Mouse (Mus musculus): ENCODE results near the gene Aurkc. TPM values are rescaled to one million over a fixed set of nuclear protein-coding genes. Genes with fewer than 3 reads are reported as not detected.
"Not testable (repeated sequence)": the region's sequence is repeated elsewhere in the genome, so short reads cannot be mapped to it uniquely, and the experiment has no call there.

Gene Aurkc
- not detected in 2 replicates for total RNA-seq (2014; rRNA removed)
- polyA plus RNA-seq (2012; rRNA removed) = not detected in 2 replicates

GRCm38 (mm10) chr7:6995251-6995650 is at the start of gene Aurkc:
TSS of gene Aurkc (plus strand) at chr7:6995300.
- not testable (repeated sequence) for H3K27ac ChIP-seq (replicated peaks; ENCODE audit: insufficient read depth, low read depth, low read length); H3K36me3 ChIP-seq (ENCODE audit: control insufficient read depth, insufficient read depth, low read length); H3K79me2 ChIP-seq (ENCODE audit: control insufficient read depth, insufficient read depth, low read length); H3K4me1 ChIP-seq (ENCODE audit: control insufficient read depth, insufficient read depth, low read length); H3K27me3 ChIP-seq (ENCODE audit: control insufficient read depth, insufficient read depth, low read length); H3K9ac ChIP-seq (ENCODE audit: low read depth, low read length); DNase-seq (ENCODE audit: extremely low read depth, low read depth, low spot score); H3K4me3 ChIP-seq (ENCODE audit: insufficient read depth, low read depth, low read length)
- WGBS = 66% methylated on average over 11 of the region's 11 CpGs

DNA sequence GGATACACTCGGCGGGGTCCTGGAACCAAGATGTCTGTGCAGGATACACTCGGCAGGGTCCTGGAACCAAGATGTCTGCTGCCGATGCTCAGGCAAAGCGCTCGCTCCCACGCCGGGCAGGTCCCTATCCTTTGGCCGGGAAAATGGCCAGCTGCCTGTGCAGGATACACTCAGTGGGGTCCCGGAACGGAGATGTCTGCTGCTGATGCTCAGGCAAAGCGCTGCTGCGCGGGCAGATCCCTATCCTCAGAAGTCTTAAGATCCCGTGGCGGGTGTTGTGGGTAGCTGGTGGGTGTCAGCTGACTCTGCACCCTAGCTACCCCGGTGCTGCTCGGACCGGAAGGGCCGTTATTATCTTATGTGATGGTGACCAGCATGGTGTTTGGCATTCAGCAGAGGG is 47.0 kb upstream of the Aurkc start:
- not testable (repeated sequence) for H3K27me3 ChIP-seq (ENCODE audit: control insufficient read depth, insufficient read depth, low read length); DNase-seq (ENCODE audit: extremely low read depth, low read depth, low spot score); H3K79me2 ChIP-seq (ENCODE audit: control insufficient read depth, insufficient read depth, low read length); H3K9ac ChIP-seq (ENCODE audit: low read depth, low read length); H3K4me3 ChIP-seq (ENCODE audit: insufficient read depth, low read depth, low read length); H3K36me3 ChIP-seq (ENCODE audit: control insufficient read depth, insufficient read depth, low read length); H3K27ac ChIP-seq (replicated peaks; ENCODE audit: insufficient read depth, low read depth, low read length); H3K4me1 ChIP-seq (ENCODE audit: control insufficient read depth, insufficient read depth, low read length)
- WGBS = 94% methylated on average over 20 of the region's 20 CpGs

DNA sequence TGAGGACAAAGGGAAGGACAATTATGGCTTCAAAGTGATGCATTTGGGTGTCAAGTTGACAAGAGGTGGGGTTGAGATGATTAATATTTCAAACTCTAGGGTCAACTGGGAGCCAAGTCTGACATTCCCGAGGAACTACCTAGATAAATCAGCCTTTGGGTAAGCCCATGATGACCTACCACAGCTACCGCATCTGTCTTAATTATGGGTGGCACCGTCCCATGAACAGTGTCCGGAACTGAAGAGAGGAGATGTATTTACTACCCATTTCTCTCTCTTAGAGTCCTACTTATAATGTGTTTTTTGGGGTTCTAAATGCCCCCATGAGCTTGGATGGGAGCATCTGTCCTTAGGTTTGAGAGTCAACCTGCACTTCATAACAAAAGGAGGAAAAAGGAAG is 38.5 kb upstream of the Aurkc start:
- no peaks in the 10 kb centered on the region for H3K36me3 ChIP-seq (ENCODE audit: control insufficient read depth, insufficient read depth, low read length)
- DNase-seq (ENCODE audit: extremely low read depth, low read depth, low spot score) = no peak
- H3K27ac ChIP-seq (replicated peaks; ENCODE audit: insufficient read depth, low read depth, low read length) = no peak overlapping the region
- no peaks in the 10 kb centered on the region for H3K27me3 ChIP-seq (ENCODE audit: control insufficient read depth, insufficient read depth, low read length)
- no peak overlapping the region for H3K4me3 ChIP-seq (ENCODE audit: insufficient read depth, low read depth, low read length)
- no peak for TF ChIP-seq CTCF (IDR thresholded peaks at IDR 0.05; ENCODE audit: low read depth, low read length)
- no peak for TF ChIP-seq POLR2A (IDR thresholded peaks at IDR 0.05; ENCODE audit: extremely low read depth, insufficient read depth, low read length)
- H3K79me2 ChIP-seq (ENCODE audit: control insufficient read depth, insufficient read depth, low read length) = no peaks in the 10 kb centered on the region
- H3K4me1 ChIP-seq (ENCODE audit: control insufficient read depth, insufficient read depth, low read length) = no peaks in the 10 kb centered on the region
- no peak overlapping the region for H3K9ac ChIP-seq (ENCODE audit: low read depth, low read length)
- whole genome bisulfite sequencing = 85% methylated on average over 4 of the region's 4 CpGs

DNA sequence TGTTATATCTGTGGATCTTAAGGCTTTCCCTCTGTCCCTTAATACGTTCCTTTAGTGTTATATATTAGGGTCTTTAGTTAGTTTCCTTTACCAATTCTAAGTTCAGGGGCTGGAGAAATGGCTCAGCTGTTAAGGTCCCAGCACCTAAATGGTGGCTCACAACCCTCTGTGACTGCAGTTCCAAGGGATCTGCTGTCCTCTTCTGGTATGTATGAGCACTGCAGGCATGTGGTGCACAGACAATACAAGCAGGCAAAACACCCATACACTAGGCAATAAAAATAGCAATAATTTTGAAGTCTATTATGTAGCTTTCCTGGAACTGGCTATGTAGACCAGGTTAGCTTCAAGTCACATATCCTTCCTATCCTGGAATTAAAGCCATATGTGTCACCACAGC is 36.5 kb upstream of the Aurkc start:
- Histone ChIP-seq H3K4me3 (ENCODE audit: insufficient read depth, low read depth, low read length) (no peak overlapping the region), H3K27me3 (ENCODE audit: control insufficient read depth, insufficient read depth, low read length) (no peaks in the 10 kb centered on the region), H3K4me1 (ENCODE audit: control insufficient read depth, insufficient read depth, low read length) (no peaks in the 10 kb centered on the region), H3K27ac (replicated peaks; ENCODE audit: insufficient read depth, low read depth, low read length) (no peak overlapping the region), H3K9ac (ENCODE audit: low read depth, low read length) (no peak overlapping the region), H3K79me2 (ENCODE audit: control insufficient read depth, insufficient read depth, low read length) (no peaks in the 10 kb centered on the region), H3K36me3 (ENCODE audit: control insufficient read depth, insufficient read depth, low read length) (no peaks in the 10 kb centered on the region)
- TF ChIP-seq POLR2A (IDR thresholded peaks at IDR 0.05; ENCODE audit: extremely low read depth, insufficient read depth, low read length) (no peak), CTCF (IDR thresholded peaks at IDR 0.05; ENCODE audit: low read depth, low read length) (no peak)
- 85% methylated on average over 1 of the region's 1 CpGs for WGBS
- no peak for DNase-seq (ENCODE audit: extremely low read depth, low read depth, low spot score)

- WGBS = 79% methylated on average over 1 of the region's 1 CpGs
- Histone ChIP-seq H3K27ac (replicated peaks; ENCODE audit: insufficient read depth, low read depth, low read length) (no peak overlapping the region), H3K4me3 (ENCODE audit: insufficient read depth, low read depth, low read length) (no peak overlapping the region), H3K9ac (ENCODE audit: low read depth, low read length) (no peak overlapping the region), H3K36me3 (ENCODE audit: control insufficient read depth, insufficient read depth, low read length) (no peaks in the 10 kb centered on the region), H3K27me3 (ENCODE audit: control insufficient read depth, insufficient read depth, low read length) (no peaks in the 10 kb centered on the region), H3K4me1 (ENCODE audit: control insufficient read depth, insufficient read depth, low read length) (no peaks in the 10 kb centered on the region), H3K79me2 (ENCODE audit: control insufficient read depth, insufficient read depth, low read length) (no peaks in the 10 kb centered on the region)
- no peak for DNase-seq (ENCODE audit: extremely low read depth, low read depth, low spot score)
- TF ChIP-seq CTCF (IDR thresholded peaks at IDR 0.05; ENCODE audit: low read depth, low read length) (no peak), POLR2A (IDR thresholded peaks at IDR 0.05; ENCODE audit: extremely low read depth, insufficient read depth, low read length) (no peak)
These were observed 21.5 kb upstream of the Aurkc start for GRCm38 (mm10) chr7:6973566-6973965.

DNA sequence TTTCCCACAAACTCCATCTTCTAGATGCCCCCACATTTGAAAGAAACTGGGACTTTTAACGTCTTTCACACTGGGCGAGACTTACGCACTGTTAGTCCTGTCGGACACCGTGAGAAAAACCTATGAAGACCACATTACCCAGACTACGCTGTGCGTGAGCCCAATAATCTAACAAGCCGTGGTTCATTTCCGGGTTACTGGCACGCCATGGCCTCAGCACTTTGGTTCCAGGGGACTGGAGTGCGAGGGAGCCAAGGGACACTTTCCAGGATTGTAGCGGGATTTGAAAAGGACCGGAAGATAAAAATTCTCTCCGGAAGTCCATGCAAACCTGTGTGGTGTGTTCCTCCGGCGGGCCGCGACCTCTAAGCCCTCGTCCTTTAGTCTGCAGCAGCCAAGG is 18.2 kb upstream of the Aurkc start:
- TF ChIP-seq CTCF (IDR thresholded peaks at IDR 0.05; ENCODE audit: low read depth, low read length) = no peak
- no peak for TF ChIP-seq POLR2A (IDR thresholded peaks at IDR 0.05; ENCODE audit: extremely low read depth, insufficient read depth, low read length)
- H3K27me3 ChIP-seq (ENCODE audit: control insufficient read depth, insufficient read depth, low read length) = no peaks in the 10 kb centered on the region
- no peak overlapping the region for H3K4me3 ChIP-seq (ENCODE audit: insufficient read depth, low read depth, low read length)
- no peaks in the 10 kb centered on the region for H3K79me2 ChIP-seq (ENCODE audit: control insufficient read depth, insufficient read depth, low read length)
- H3K27ac ChIP-seq (replicated peaks; ENCODE audit: insufficient read depth, low read depth, low read length) = no peak overlapping the region
- H3K4me1 ChIP-seq (ENCODE audit: control insufficient read depth, insufficient read depth, low read length) = no peaks in the 10 kb centered on the region
- 92% methylated on average over 19 of the region's 19 CpGs for WGBS
- no peak overlapping the region for H3K9ac ChIP-seq (ENCODE audit: low read depth, low read length)
- no peak for DNase-seq (ENCODE audit: extremely low read depth, low read depth, low spot score)
- H3K36me3 ChIP-seq (ENCODE audit: control insufficient read depth, insufficient read depth, low read length) = no peaks in the 10 kb centered on the region

DNA sequence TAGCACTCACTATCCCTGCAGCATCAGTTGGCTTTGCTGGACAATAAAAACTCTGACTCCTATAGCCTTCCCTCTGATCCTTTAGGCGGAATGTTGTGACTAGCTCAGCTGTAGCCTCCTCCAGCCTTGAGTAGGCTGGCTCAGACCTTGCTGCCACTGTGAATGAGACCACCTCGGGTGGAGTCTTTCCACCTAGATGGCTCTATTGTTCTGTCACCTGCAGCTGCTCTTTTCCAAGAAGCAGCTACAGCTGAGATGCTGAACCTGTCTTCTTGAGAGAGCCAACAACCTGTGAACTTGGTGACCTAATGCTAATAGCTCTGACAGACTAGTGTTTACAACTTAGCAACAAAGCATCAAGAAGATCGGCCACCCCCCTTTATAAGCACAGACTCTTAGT is 3.8 kb downstream of the Aurkc start:
- H3K27ac ChIP-seq (replicated peaks; ENCODE audit: insufficient read depth, low read depth, low read length); H3K4me3 ChIP-seq (ENCODE audit: insufficient read depth, low read depth, low read length); H3K4me1 ChIP-seq (ENCODE audit: control insufficient read depth, insufficient read depth, low read length); DNase-seq (ENCODE audit: extremely low read depth, low read depth, low spot score); H3K79me2 ChIP-seq (ENCODE audit: control insufficient read depth, insufficient read depth, low read length); H3K36me3 ChIP-seq (ENCODE audit: control insufficient read depth, insufficient read depth, low read length); H3K27me3 ChIP-seq (ENCODE audit: control insufficient read depth, insufficient read depth, low read length); H3K9ac ChIP-seq (ENCODE audit: low read depth, low read length): not testable (repeated sequence)
- 59% methylated on average over 3 of the region's 3 CpGs for WGBS

GRCm38 (mm10) chr7:7005441-7005840 is 10.3 kb downstream of the Aurkc start:
- H3K4me3 ChIP-seq (ENCODE audit: insufficient read depth, low read depth, low read length); H3K27ac ChIP-seq (replicated peaks; ENCODE audit: insufficient read depth, low read depth, low read length); H3K36me3 ChIP-seq (ENCODE audit: control insufficient read depth, insufficient read depth, low read length); H3K4me1 ChIP-seq (ENCODE audit: control insufficient read depth, insufficient read depth, low read length); H3K9ac ChIP-seq (ENCODE audit: low read depth, low read length); H3K79me2 ChIP-seq (ENCODE audit: control insufficient read depth, insufficient read depth, low read length); DNase-seq (ENCODE audit: extremely low read depth, low read depth, low spot score); H3K27me3 ChIP-seq (ENCODE audit: control insufficient read depth, insufficient read depth, low read length): not testable (repeated sequence)
- 66% methylated on average over 5 of the region's 5 CpGs for WGBS
